Mouse (Mus musculus): ENCODE data around the gene Dpm2. TPM values are rescaled to one million over a fixed set of nuclear protein-coding genes. Genes with fewer than 3 reads are reported as not detected.

Gene Dpm2
- 49.3 and 87.5 TPM in 2 replicates for polyA plus RNA-seq (2012; rRNA removed)

DNA sequence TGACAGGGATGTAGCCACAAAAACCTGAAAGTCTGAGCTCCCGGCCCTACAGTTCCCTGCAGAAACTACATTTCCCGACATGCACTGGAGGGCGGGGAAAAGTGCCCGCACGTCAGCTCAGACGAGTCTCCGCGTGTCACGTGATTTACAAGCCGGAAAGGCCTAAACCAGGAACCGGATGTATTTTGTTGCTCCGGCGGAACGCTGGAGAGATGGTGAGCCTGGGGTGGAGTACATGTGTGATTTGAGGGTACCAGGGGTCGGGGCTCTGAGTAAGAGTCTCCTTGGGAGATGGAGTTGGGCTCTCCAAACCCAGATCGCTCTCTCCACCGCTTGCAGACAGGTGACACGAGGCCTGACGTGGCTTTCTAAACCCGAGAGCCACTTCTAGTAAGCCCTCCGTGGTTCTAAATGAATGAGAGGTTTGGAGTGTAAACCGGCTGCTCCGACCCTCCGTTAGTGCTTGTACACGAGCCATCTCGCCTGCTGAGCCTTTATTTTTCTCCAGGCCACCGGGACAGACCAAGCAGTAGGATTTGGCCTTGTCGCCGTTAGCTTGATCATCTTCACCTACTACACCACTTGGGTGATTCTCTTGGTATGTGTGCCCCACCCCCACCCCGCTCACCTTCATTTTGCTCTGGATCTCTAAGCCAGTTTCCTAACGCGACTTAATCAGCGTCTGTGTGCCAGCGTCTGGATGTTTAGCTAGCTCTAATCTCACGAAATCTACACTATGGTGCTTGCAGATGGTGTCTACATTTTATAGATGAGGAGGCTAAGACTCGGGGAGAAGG lies at the start of gene Dpm2:
Gene Dpm2, plus strand, starts transcription at position 161 of the 797 bp plus-strand sequence.
- Histone ChIP-seq H3K36me3 (ENCODE audit: control insufficient read depth, insufficient read depth, low read length) (peaks cover 33% of the 10 kb centered on the region), H3K27ac (ENCODE audit: insufficient read depth, low read depth, low read length) (peak within 1 kb of the TSS; percentile 22; the same call in 1 of the 2 replicates), H3K27me3 (ENCODE audit: control insufficient read depth, insufficient read depth, low read length) (no peaks in the 10 kb centered on the region), H3K4me1 (ENCODE audit: control insufficient read depth, insufficient read depth, insufficient read length, low read length) (peaks cover 9% of the 10 kb centered on the region), H3K4me3 (ENCODE audit: low read depth, low read length) (peak within 1 kb of the TSS; percentile 79)
- TF ChIP-seq CTCF (IDR thresholded peaks at IDR 0.05; ENCODE audit: extremely low read depth, insufficient read length, insufficient replicate concordance, low read depth, low read length): no peak
- peak; percentile 92 for TF ChIP-seq POLR2A (IDR thresholded peaks at IDR 0.05; ENCODE audit: low read depth, low read length)
- WGBS: under 1% methylated on average over 36 of the region's 36 CpGs

- peak overlapping the region; percentile 99 for H3K27ac ChIP-seq (ENCODE audit: insufficient read depth, low read depth, low read length)
- no peaks in the 10 kb centered on the region for H3K36me3 ChIP-seq (ENCODE audit: control insufficient read depth, insufficient read depth, low read length)
- H3K27me3 ChIP-seq (ENCODE audit: control insufficient read depth, insufficient read depth, low read length): no peaks in the 10 kb centered on the region
- peak overlapping the region; percentile 34; the same call in 1 of the 2 replicates for H3K4me3 ChIP-seq (ENCODE audit: low read depth, low read length)
- 29% methylated on average over 13 of the region's 13 CpGs for WGBS
- H3K4me1 ChIP-seq (ENCODE audit: control insufficient read depth, insufficient read depth, insufficient read length, low read length): peaks cover 31% of the 10 kb centered on the region
- no peak for TF ChIP-seq CTCF (IDR thresholded peaks at IDR 0.05; ENCODE audit: extremely low read depth, insufficient read length, insufficient replicate concordance, low read depth, low read length)
- TF ChIP-seq POLR2A (IDR thresholded peaks at IDR 0.05; ENCODE audit: low read depth, low read length): no peak
Observed at GRCm38 (mm10) chr2:32524536-32525031, 46.1 kb upstream of the Dpm2 start.

GRCm38 (mm10) chr2:32525816-32526215 lies 44.8 kb upstream of the Dpm2 start:
- Histone ChIP-seq H3K27ac (ENCODE audit: insufficient read depth, low read depth, low read length) (peak overlapping the region; percentile 99), H3K4me3 (ENCODE audit: low read depth, low read length) (peak overlapping the region; percentile 6; the same call in 1 of the 2 replicates), H3K36me3 (ENCODE audit: control insufficient read depth, insufficient read depth, low read length) (no peaks in the 10 kb centered on the region), H3K27me3 (ENCODE audit: control insufficient read depth, insufficient read depth, low read length) (no peaks in the 10 kb centered on the region), H3K4me1 (ENCODE audit: control insufficient read depth, insufficient read depth, insufficient read length, low read length) (peaks cover 31% of the 10 kb centered on the region)
- TF ChIP-seq CTCF (IDR thresholded peaks at IDR 0.05; ENCODE audit: extremely low read depth, insufficient read length, insufficient replicate concordance, low read depth, low read length) (no peak), POLR2A (IDR thresholded peaks at IDR 0.05; ENCODE audit: low read depth, low read length) (no peak)
- 63% methylated on average over 12 of the region's 12 CpGs for WGBS

DNA sequence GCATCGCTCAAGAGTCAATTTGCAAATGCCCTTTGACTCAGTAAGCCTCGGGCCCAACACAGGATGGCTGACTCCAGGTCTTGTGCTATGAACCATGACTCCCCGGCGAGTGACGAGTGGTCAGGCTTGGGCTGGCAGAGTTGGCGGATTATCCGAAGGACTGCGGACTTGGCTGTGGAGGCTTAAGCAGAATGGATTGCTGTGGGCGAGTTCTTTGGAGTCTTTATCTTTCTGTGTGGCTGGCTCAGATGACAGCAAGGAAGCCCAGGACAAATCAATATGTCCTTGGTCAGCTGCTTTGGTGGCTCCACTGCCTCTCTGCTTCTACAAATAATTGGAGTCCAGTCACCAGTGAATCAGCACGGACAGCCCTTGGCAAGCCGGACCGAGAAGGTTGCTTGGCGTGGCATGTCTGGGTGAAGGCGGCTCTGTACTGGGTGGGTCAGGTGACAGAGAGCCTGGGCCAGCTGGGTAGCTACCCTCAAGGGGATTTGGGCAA lies 43.1 kb upstream of the Dpm2 start:
- no peaks in the 10 kb centered on the region for H3K27me3 ChIP-seq (ENCODE audit: control insufficient read depth, insufficient read depth, low read length)
- H3K4me3 ChIP-seq (ENCODE audit: low read depth, low read length): no peak overlapping the region
- H3K4me1 ChIP-seq (ENCODE audit: control insufficient read depth, insufficient read depth, insufficient read length, low read length): peaks cover 28% of the 10 kb centered on the region
- peak overlapping the region; percentile 40; the same call in 1 of the 2 replicates for H3K27ac ChIP-seq (ENCODE audit: insufficient read depth, low read depth, low read length)
- no peaks in the 10 kb centered on the region for H3K36me3 ChIP-seq (ENCODE audit: control insufficient read depth, insufficient read depth, low read length)
- WGBS: 77% methylated on average over 14 of the region's 14 CpGs
- TF ChIP-seq CTCF (IDR thresholded peaks at IDR 0.05; ENCODE audit: extremely low read depth, insufficient read length, insufficient replicate concordance, low read depth, low read length) (no peak), POLR2A (IDR thresholded peaks at IDR 0.05; ENCODE audit: low read depth, low read length) (no peak)

DNA sequence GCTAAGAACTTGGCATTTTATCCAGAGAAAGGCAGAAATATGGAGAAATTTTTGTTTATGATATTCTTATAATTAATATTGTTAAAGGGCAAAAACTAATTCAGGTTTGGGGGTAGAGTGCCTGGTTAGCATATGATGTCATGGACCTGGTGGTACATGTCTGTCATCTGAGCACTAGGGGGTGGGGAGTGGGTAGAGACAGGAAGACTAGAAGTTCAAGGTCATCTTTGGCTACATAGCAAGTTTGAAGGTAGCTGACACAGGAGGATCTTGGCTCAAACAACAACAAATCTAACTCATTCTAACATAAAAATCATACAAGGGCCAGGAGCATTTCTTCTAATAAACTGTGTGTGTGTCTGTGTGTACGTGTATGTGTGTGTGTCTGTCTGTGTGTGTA lies 42.3 kb upstream of the Dpm2 start:
- Histone ChIP-seq H3K27ac (ENCODE audit: insufficient read depth, low read depth, low read length) (no peak overlapping the region), H3K4me1 (ENCODE audit: control insufficient read depth, insufficient read depth, insufficient read length, low read length) (peaks cover 25% of the 10 kb centered on the region), H3K36me3 (ENCODE audit: control insufficient read depth, insufficient read depth, low read length) (no peaks in the 10 kb centered on the region), H3K4me3 (ENCODE audit: low read depth, low read length) (no peak overlapping the region), H3K27me3 (ENCODE audit: control insufficient read depth, insufficient read depth, low read length) (no peaks in the 10 kb centered on the region)
- TF ChIP-seq CTCF (IDR thresholded peaks at IDR 0.05; ENCODE audit: extremely low read depth, insufficient read length, insufficient replicate concordance, low read depth, low read length) (no peak), POLR2A (IDR thresholded peaks at IDR 0.05; ENCODE audit: low read depth, low read length) (no peak)
- WGBS: 85% methylated on average over 1 of the region's 1 CpGs

GRCm38 (mm10) chr2:32530479-32530878 lies 40.2 kb upstream of the Dpm2 start:
- 57% methylated on average over 2 of the region's 2 CpGs for WGBS
- peak overlapping the region; percentile 79 for H3K27ac ChIP-seq (ENCODE audit: insufficient read depth, low read depth, low read length)
- H3K36me3 ChIP-seq (ENCODE audit: control insufficient read depth, insufficient read depth, low read length): no peaks in the 10 kb centered on the region
- peaks cover 19% of the 10 kb centered on the region for H3K4me1 ChIP-seq (ENCODE audit: control insufficient read depth, insufficient read depth, insufficient read length, low read length)
- H3K4me3 ChIP-seq (ENCODE audit: low read depth, low read length): no peak overlapping the region
- no peaks in the 10 kb centered on the region for H3K27me3 ChIP-seq (ENCODE audit: control insufficient read depth, insufficient read depth, low read length)
- TF ChIP-seq CTCF (IDR thresholded peaks at IDR 0.05; ENCODE audit: extremely low read depth, insufficient read length, insufficient replicate concordance, low read depth, low read length) (no peak), POLR2A (IDR thresholded peaks at IDR 0.05; ENCODE audit: low read depth, low read length) (peak; percentile 32; the same call in 1 of the 2 replicates)

DNA sequence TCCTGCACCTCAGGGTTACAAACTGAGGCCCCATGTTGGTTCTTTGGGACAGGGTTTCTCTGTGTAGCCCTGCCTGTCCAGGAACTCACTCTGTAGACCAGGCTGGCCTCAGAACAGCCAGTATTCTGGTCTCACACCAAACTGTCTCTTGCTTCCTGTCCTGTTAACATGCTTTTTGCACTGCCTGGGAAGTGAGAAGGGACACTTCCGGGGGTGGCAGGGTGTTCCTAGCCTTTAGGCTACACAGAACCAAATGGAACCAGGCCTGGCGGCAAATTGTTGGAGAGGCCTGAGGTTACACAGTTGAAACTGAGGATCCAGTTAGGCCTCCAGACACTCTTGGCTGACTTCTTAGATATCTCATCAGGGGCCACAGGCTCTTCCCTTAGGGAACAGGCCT lies 37.5 kb upstream of the Dpm2 start:
- no peak overlapping the region for H3K4me3 ChIP-seq (ENCODE audit: low read depth, low read length)
- H3K4me1 ChIP-seq (ENCODE audit: control insufficient read depth, insufficient read depth, insufficient read length, low read length): peaks cover 13% of the 10 kb centered on the region; the same call in 1 of the 2 replicates
- 85% methylated on average over 2 of the region's 2 CpGs for WGBS
- no peak overlapping the region for H3K27ac ChIP-seq (ENCODE audit: insufficient read depth, low read depth, low read length)
- no peaks in the 10 kb centered on the region for H3K36me3 ChIP-seq (ENCODE audit: control insufficient read depth, insufficient read depth, low read length)
- H3K27me3 ChIP-seq (ENCODE audit: control insufficient read depth, insufficient read depth, low read length): no peaks in the 10 kb centered on the region
- TF ChIP-seq POLR2A (IDR thresholded peaks at IDR 0.05; ENCODE audit: low read depth, low read length) (no peak), CTCF (IDR thresholded peaks at IDR 0.05; ENCODE audit: extremely low read depth, insufficient read length, insufficient replicate concordance, low read depth, low read length) (no peak)

All from small intestine, adult 2 months (tissue).